Mouse (Mus musculus) liver, embryonic 11.5 days (tissue): Measurements from ENCODE around the gene Olfr967. TPM values are rescaled to one million over a fixed set of nuclear protein-coding genes. Genes with fewer than 3 reads are reported as not detected.
"Not testable (repeated sequence)": the region's sequence is repeated elsewhere in the genome, so short reads cannot be mapped to it uniquely, and the experiment has no call there.

Source experiments
- ATAC-seq: fragments of 200-750 bp; cut with Nextera tagmentation; replicated peaks from 2 replicates; pipeline ENCODE4 v1.8.0; 2017; ENCODE audit warnings: moderate number of reproducible peaks, mild to moderate bottlenecking, moderate TSS enrichment, moderate library complexity; ENCODE audit not compliant: low FRiP score
- DNase-seq: peaks from one replicate; pipeline ENCODE4 v3.0.0-alpha.2; 2017; ENCODE audit warnings: low spot score
- H3K27ac ChIP-seq: fragments of 300-500 bp; sonication (generic); 2 replicates; pipeline ENCODE4 v1.5.1; 2014; ENCODE audit warnings: mild to moderate bottlenecking, low read depth, low read length, control low read depth
- H3K27me3 ChIP-seq: fragments of 300-500 bp; sonication (generic); replicated peaks from 2 replicates; pipeline ENCODE4 v1.6.1; 2014; ENCODE audit warnings: low read length, mixed read lengths; ENCODE audit not compliant: control insufficient read depth, insufficient read depth
- H3K36me3 ChIP-seq: fragments of 300-500 bp; sonication (generic); 2 replicates; pipeline ENCODE4 v1.6.1; 2014; ENCODE audit warnings: mild to moderate bottlenecking, low read length, moderate library complexity, mixed read lengths; ENCODE audit not compliant: control insufficient read depth, insufficient read depth
- H3K4me1 ChIP-seq: fragments of 300-500 bp; sonication (generic); replicated peaks from 2 replicates; pipeline ENCODE4 v1.6.1; 2014; ENCODE audit warnings: low read length, mixed read lengths; ENCODE audit not compliant: control insufficient read depth, insufficient read depth
- H3K4me2 ChIP-seq: fragments of 300-500 bp; sonication (generic); 2 replicates; pipeline ENCODE4 v1.6.1; 2014; ENCODE audit warnings: mild to moderate bottlenecking, control low read depth, moderate library complexity
- H3K4me3 ChIP-seq: fragments of 300-500 bp; sonication (generic); 2 replicates; pipeline ENCODE4 v1.5.1; 2014; ENCODE audit warnings: low read depth, low read length, control low read depth
- H3K9ac ChIP-seq: fragments of 300-500 bp; sonication (generic); 2 replicates; pipeline ENCODE4 v1.6.1; 2014; ENCODE audit warnings: low read depth, low read length, control low read depth
- H3K9me3 ChIP-seq: fragments of 300-500 bp; sonication (generic); 2 replicates; pipeline ENCODE4 v1.6.1; 2016; ENCODE audit warnings: low read length, inconsistent platforms, mixed read lengths; ENCODE audit not compliant: control insufficient read depth
- WGBS: fragments of 180-500 bp; shearing (Covaris S2); extraction: QIAGEN DNeasy Blood & Tissue Kit; methylation state at CpG from one replicate; pipeline ENCODE4 v1.1.7; 2014; 5-methylcytosine and 5-hydroxymethylcytosine counted together
- polyA plus RNA-seq: library from polyadenylated mRNA; unstranded; fragments of >200 nt; fragmentation: Nextera tagmentation; extraction: Ambion mirVana; gene quantifications from 2 replicates; pipeline ENCODE4 v1.2.1, GENCODE M21; 2014

Olfr967 gene
- not detected in 2 replicates for polyA plus RNA-seq

GRCm38 (mm10) chr9:39745949-39746348, at the start of gene Olfr967:
Gene Olfr967, plus strand, starts transcription at chr9:39746249.
- Histone ChIP-seq H3K36me3 (no peaks in the 10 kb centered on the region), H3K4me1 (no peaks in the 10 kb centered on the region), H3K9ac (no peak within 1 kb of the TSS), H3K27me3 (no peaks in the 10 kb centered on the region), H3K4me2 (no peak within 1 kb of the TSS), H3K4me3 (no peak within 1 kb of the TSS), H3K27ac (no peak within 1 kb of the TSS), H3K9me3 (no peaks in the 10 kb centered on the region)
- ATAC-seq = no peak
- no peak for DNase-seq

- not testable (repeated sequence) for ATAC-seq, H3K27ac ChIP-seq, H3K36me3 ChIP-seq, H3K9me3 ChIP-seq, H3K4me3 ChIP-seq, H3K27me3 ChIP-seq, H3K4me1 ChIP-seq, H3K9ac ChIP-seq, H3K4me2 ChIP-seq, DNase-seq
- WGBS = 87% methylated on average over 8 of the region's 8 CpGs
Measured at GRCm38 (mm10) chr9:39701123-39701522, 44.9 kb upstream of the Olfr967 start.

DNA sequence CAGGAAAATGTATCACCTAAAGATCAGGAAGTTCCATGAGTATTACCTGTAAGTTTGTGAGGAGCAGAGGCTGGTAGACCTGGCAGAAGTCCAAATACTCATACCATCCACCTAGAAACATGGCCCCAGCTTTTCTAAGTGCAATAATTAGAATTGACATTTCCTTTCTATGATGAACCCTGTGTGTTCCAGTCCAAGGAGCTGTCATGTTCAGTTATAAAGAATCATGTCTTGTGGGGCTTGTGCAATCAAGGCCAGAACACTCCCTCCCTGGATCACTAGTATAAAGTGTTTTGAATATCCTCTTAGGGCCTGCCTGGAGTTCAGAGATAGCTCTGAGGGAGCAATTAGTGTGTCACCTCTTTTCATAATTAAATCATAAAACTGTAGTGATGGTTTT, 39.0 kb upstream of the Olfr967 start, which contains the start of gene Olfr149:
TSS of gene Olfr149 (minus strand) at position 101 of the 400 bp plus-strand sequence.
- H3K9me3 ChIP-seq = no peaks in the 10 kb centered on the region
- DNase-seq (no peak), ATAC-seq (no peak)
- no peak within 1 kb of the TSS for H3K27ac ChIP-seq
- no peak within 1 kb of the TSS for H3K4me2 ChIP-seq
- H3K36me3 ChIP-seq = no peaks in the 10 kb centered on the region
- H3K4me1 ChIP-seq = no peaks in the 10 kb centered on the region
- no peaks in the 10 kb centered on the region for H3K27me3 ChIP-seq
- no peak within 1 kb of the TSS for H3K9ac ChIP-seq
- no peak within 1 kb of the TSS for H3K4me3 ChIP-seq

DNA sequence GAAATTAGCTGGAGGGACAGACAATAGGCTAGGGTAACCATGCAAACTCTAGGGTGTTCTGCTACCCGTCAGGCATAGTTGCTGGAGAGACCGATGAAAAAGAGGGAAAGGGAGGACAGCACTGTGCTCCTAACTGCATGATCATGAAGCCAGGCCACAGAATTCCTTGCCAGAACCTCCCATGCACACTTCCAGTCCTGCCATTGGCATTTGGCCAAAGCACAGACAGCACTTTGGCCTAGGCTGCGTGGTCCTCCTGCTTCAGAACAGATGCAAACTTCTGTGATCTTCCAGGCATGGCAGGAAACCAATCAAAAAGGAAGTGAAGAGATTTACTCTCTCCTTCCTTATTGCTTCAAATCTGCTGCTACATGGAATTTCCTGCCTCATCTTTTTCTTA, 37.1 kb upstream of the Olfr967 start:
- ATAC-seq (no peak), DNase-seq (no peak)
- no peaks in the 10 kb centered on the region for H3K4me1 ChIP-seq

DNA sequence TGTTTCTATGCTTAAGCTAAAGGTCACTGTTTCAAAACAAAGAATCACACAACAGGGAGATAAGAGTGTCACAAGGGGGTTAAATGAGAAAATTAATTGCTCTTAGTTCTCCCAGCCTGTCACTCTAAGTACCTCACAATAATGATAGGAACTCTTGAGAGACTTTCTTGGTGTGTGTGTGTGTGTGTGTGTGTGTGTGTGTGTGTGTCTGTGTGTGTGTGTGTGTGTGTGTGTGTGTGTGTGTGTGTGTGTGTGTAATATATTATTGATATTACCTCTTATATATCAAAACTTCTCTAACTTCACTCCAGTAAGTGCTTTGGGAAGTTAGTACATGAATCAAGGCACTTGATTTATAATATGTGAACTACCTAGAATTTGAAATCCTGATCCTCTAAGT, 35.0 kb upstream of the Olfr967 start, which contains the start of gene Olfr965:
TSS of gene Olfr965 (plus strand) at position 301 of the 400 bp plus-strand sequence.
- Histone ChIP-seq H3K36me3 (no peaks in the 10 kb centered on the region), H3K9ac (no peak within 1 kb of the TSS), H3K27ac (no peak within 1 kb of the TSS), H3K4me2 (no peak within 1 kb of the TSS), H3K4me3 (no peak within 1 kb of the TSS), H3K9me3 (no peaks in the 10 kb centered on the region), H3K4me1 (no peaks in the 10 kb centered on the region), H3K27me3 (no peaks in the 10 kb centered on the region)
- DNase-seq = no peak
- ATAC-seq = no peak

More for the DNA sequence above, 37.1 kb upstream of the Olfr967 start:
- Histone ChIP-seq H3K9ac (no peak overlapping the region), H3K4me2 (no peak overlapping the region), H3K36me3 (no peaks in the 10 kb centered on the region), H3K4me3 (no peak overlapping the region), H3K27ac (no peak overlapping the region), H3K27me3 (no peaks in the 10 kb centered on the region), H3K9me3 (no peaks in the 10 kb centered on the region)
- whole genome bisulfite sequencing = 55% methylated on average over 3 of the region's 3 CpGs

DNA sequence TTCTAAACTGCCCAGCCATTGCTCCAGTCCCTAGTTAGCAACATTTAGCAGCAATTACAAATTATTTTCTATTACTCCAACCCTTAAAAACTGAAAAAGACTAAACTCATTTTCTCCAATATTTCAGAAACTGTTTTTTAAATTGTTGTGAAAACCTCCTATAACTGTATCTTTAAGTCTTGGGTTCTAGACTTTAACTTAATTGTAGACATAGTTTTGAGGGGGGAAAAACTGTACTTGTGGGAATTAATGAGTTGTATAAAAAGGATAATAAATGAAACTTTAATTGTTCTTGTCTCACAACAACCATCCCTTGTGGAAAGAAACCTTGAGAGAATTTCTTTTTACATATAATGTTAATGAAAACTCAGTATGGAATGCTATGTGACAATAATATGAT, 15.4 kb upstream of the Olfr967 start, which contains the start of gene Olfr150:
TSS of gene Olfr150 (plus strand) at position 301 of the 400 bp plus-strand sequence.
- no peak for DNase-seq
- Histone ChIP-seq H3K27me3 (no peaks in the 10 kb centered on the region), H3K36me3 (no peaks in the 10 kb centered on the region), H3K9me3 (no peaks in the 10 kb centered on the region), H3K4me2 (no peak within 1 kb of the TSS), H3K9ac (no peak within 1 kb of the TSS), H3K4me1 (no peaks in the 10 kb centered on the region), H3K27ac (no peak within 1 kb of the TSS), H3K4me3 (no peak within 1 kb of the TSS)
- ATAC-seq = no peak

GRCm38 (mm10) chr9:39740741-39741140, 5.3 kb upstream of the Olfr967 start:
- WGBS = 91% methylated on average over 1 of the region's 1 CpGs
- Histone ChIP-seq H3K27me3 (no peaks in the 10 kb centered on the region), H3K4me2 (no peak overlapping the region), H3K36me3 (no peaks in the 10 kb centered on the region), H3K9me3 (no peaks in the 10 kb centered on the region), H3K9ac (no peak overlapping the region), H3K4me3 (no peak overlapping the region), H3K27ac (no peak overlapping the region), H3K4me1 (no peaks in the 10 kb centered on the region)
- DNase-seq (no peak), ATAC-seq (no peak)

GRCm38 (mm10) chr9:39746428-39746827, 379 bp downstream of the Olfr967 start:
- WGBS = 85% methylated on average over 1 of the region's 1 CpGs
- no peak overlapping the region for H3K27ac ChIP-seq
- ATAC-seq = no peak
- no peaks in the 10 kb centered on the region for H3K4me1 ChIP-seq
- H3K36me3 ChIP-seq = no peaks in the 10 kb centered on the region
- no peaks in the 10 kb centered on the region for H3K9me3 ChIP-seq
- H3K27me3 ChIP-seq = no peaks in the 10 kb centered on the region
- H3K4me2 ChIP-seq = no peak overlapping the region
- no peak for DNase-seq
- H3K4me3 ChIP-seq = no peak overlapping the region
- H3K9ac ChIP-seq = no peak overlapping the region

- Histone ChIP-seq H3K27me3 (no peaks in the 10 kb centered on the region), H3K36me3 (no peaks in the 10 kb centered on the region), H3K9me3 (no peaks in the 10 kb centered on the region), H3K4me2 (no peak within 1 kb of the TSS), H3K4me3 (no peak within 1 kb of the TSS), H3K9ac (no peak within 1 kb of the TSS), H3K27ac (no peak within 1 kb of the TSS), H3K4me1 (no peaks in the 10 kb centered on the region)
- no peak for DNase-seq
- no peak for ATAC-seq
- WGBS = 73% methylated on average over 1 of the region's 1 CpGs
Measured at GRCm38 (mm10) chr9:39783153-39783552, 37.1 kb downstream of the Olfr967 start, which contains the start of gene Olfr968. Gene Olfr968, minus strand, starts transcription at chr9:39783253.
